Mouse (Mus musculus): ENCODE measurements at regions not wholly inside any gene's neighbourhood (a gene's known extent, or its start where the extent isn't known, plus 50 kb on each side); places are given as distances from the start of the nearest gene placed in this dataset.

DNA sequence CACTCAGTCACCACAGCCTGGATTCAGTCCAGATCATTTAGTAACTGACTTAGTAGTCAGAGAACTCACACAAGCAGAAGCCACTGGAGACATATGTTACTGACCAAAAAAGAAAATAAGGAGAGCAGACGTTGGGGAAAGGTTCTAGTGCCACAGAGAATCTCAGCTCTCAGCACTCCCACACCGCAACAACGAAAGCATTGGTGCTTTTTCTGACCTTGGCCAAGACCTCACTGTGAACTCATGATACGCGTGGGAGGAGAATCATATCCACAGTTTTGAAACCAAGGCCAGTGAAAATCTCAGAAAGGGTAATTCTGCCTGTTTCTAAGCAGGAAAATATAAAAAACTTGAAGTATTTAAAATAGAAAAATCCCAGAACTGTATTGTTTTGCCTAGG lies 591.0 kb downstream of the Hs3st4 start:
- TF ChIP-seq CTCF (IDR thresholded peaks at IDR 0.05; ENCODE audit: low read depth) (no peak), EP300 (IDR thresholded peaks at IDR 0.05; ENCODE audit: low read depth) (no peak)

Data from liver, postnatal 0 days (tissue).